Mouse (Mus musculus) kidney, postnatal 36 days (tissue): ENCODE measurements around the gene Olfr1009.
"Not testable (repeated sequence)": the region's sequence is repeated elsewhere in the genome, so short reads cannot be mapped to it uniquely, and the experiment has no call there.

Experiments
- DNase-seq, 2 experiments: peaks; one replicate each; pipeline ENCODE4 v3.0.0; 2021 to 2022; ENCODE audit warnings: mixed read lengths in 2 of 2

Olfr1009 gene

GRCm38 (mm10) chr2:85715119-85715518 is at the start of gene Olfr1009:
Olfr1009 (plus strand) TSS chr2:85715419.
- no peak for DNase-seq

GRCm38 (mm10) chr2:85678667-85679066 is 36.6 kb upstream of the Olfr1009 start, which contains the start of gene Olfr1006:
Olfr1006 (minus strand) TSS chr2:85678767.
- DNase-seq = no peak

DNA sequence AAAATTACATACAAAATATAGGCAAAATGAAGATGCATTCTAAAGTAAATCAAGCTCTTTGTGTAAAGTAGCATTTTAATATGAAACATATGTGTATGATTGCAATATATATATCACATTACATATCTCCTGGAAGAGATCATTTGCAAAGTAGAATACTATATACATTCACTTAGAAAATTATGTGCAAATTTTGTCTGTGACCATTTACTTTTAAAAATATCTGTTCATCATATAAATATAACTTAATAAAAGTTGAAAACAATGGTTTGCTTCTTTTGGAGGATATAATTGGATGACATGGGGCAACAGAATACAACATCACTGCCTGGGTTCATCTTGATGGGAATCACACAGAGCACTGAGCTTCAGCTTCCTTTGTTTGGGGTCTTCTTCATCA is 26.1 kb upstream of the Olfr1009 start, which contains the start of gene Olfr1008:
Gene Olfr1008, plus strand, starts transcription at position 301 of the 400 bp plus-strand sequence.
- DNase-seq = no peak

GRCm38 (mm10) chr2:85710680-85711079 is 4.5 kb upstream of the Olfr1009 start:
- not testable (repeated sequence) for DNase-seq

DNA sequence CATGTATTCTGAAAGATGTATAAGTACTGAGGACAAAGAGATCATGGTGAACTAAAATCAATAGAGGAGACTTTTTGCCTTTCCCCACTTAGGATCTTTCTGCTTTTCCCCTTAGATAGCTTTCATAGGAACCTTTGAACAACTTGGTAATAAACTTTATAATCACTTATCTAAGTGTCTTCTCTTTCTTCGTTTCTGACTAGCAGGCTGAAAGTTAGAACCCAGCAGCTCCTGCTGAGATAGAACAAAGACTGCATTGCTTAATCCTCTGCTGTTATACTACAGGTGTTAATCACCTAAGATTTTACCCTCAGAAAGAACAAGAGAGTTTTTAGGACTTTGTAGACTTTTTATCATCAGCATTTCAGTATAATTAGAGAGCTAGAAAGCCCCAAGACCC is 4.1 kb upstream of the Olfr1009 start:
- DNase-seq = no peak

GRCm38 (mm10) chr2:85725793-85726192 is 10.6 kb downstream of the Olfr1009 start:
- peak; percentile 3 to 31 for DNase-seq

DNA sequence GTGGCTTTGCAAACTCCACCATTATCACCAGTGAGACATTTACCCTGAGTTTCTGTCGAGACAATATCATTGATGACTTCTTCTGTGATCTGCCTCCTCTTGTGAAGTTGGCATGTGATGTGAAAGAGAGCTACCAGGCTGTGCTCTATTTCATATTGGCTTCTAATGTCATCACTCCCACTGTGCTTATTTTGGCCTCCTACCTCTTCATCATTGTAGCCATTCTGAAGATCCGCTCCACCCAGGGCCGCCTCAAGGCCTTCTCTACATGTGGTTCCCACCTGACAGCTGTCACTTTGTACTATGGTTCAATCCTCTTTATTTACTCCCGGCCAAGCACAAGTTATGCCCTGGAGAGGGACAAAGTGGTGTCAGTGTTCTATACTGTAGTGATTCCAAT is 38.6 kb downstream of the Olfr1009 start:
- DNase-seq = no peak

- DNase-seq = no peak
These were observed 47.4 kb downstream of the Olfr1009 start, which contains the start of gene Olfr1012 for GRCm38 (mm10) chr2:85762666-85763065. Olfr1012 (minus strand) TSS chr2:85762766.

DNA sequence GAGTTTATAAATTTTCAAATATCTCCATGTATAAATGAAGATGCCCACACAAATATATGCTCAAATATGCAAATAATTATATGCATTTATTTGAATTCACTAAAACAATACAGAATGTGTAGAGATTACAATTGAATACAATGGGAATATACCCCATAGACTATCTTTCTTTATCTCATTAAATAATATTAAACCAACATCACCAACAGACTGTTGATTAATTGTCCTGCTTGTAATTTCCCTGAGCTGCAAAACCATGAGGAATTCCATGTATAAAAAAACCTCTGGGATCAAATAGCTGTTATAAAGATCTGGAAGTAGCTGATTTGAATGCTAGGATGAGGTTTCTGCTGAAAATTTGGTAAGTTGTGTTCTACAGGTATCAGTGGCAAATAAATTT is 51.6 kb downstream of the Olfr1009 start, which contains the start of gene Olfr1013:
Gene Olfr1013, plus strand, starts transcription at position 301 of the 400 bp plus-strand sequence.
- no peak for DNase-seq

DNA sequence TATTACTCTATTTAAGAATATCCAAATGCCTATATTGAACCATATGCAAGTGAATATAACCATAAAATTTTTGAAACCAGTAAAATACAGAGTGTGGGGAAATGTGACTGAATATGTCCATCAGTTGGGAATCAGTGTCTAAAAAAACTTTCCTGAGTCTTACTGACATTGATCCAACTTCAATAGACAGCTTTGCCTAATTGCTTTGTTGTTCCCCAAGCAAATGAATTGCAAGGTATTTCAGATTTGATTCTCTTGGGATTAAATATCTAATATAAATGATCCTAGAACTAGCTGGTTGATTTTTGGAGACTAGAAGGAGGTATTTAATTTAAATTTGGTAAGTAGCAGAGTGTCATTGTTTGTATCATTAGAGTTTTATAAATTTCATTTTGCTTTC is 57.2 kb downstream of the Olfr1009 start, which contains the start of gene Olfr1014:
Gene Olfr1014, plus strand, starts transcription at position 301 of the 400 bp plus-strand sequence.
- DNase-seq = no peak
